Mouse (Mus musculus) bone marrow macrophage, adult 2 months (primary cell): ENCODE results near the gene Rdh16f1.
"Not testable (repeated sequence)": the region's sequence is repeated elsewhere in the genome, so short reads cannot be mapped to it uniquely, and the experiment has no call there.

Experiments
- CTCF ChIP-seq: IDR thresholded peaks from 2 replicates; pipeline ENCODE4 v1.5.1; 2012; ENCODE audit warnings: low read depth, mild to moderate bottlenecking, low read length, moderate library complexity
- POLR2A ChIP-seq: IDR thresholded peaks from 2 replicates; pipeline ENCODE4 v1.6.1; 2012; ENCODE audit warnings: mild to moderate bottlenecking, low read depth, low read length, borderline replicate concordance

DNA sequence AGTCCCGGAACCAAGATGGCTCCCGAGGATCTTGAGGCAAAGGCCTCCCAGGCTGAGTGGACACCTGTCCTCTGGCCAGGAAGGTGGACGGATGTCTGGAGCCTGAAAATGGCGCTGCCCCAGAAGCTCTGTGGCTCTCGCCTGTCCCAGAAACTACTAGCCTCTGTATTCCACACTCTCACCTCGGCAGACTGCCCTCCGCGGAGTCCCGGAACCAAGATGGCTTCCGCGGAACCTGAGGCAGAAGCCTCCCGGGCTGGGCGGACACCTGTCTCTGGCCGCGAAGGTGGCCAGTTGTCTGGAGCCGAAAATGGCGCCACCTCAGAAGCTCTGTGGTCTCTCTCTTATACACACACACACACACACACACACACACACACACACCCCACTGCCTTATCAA lies 22.7 kb downstream of the Rdh16f1 start:
- not testable (repeated sequence) for TF ChIP-seq POLR2A, CTCF
